8 mouse cellular contexts compared by ENCODE assay signal in genomic region chr9:44732921-44733530, GRCm38 (mm10). TPM values are rescaled to one million over a fixed set of nuclear protein-coding genes. Genes with fewer than 3 reads are reported as not detected.
DNase-seq lines count a peak whose midpoint lies in the region; ATAC-seq and TF ChIP-seq lines count a peak whose summit lies in the region.

No protein-coding gene starts in this region.

- H3K4me2 ChIP-seq in heart, embryonic 14.5 days (ENCODE audit: low read length), result peak overlapping the region; percentile 98
- H3K4me2 ChIP-seq in limb, embryonic 13.5 days (replicated peaks), result peak overlapping the region; percentile 97
- peak overlapping the region; percentile 99; the same call in 1 of the 2 replicates for H3K4me2 ChIP-seq in neural tube, embryonic 14.5 days (ENCODE audit: low read depth, low read length)

- TF ChIP-seq POLR2A in MEL (IDR thresholded peaks at IDR 0.05; ENCODE audit: control insufficient read depth in 1 of 2, insufficient read depth in 1 of 2, low read depth in 1 of 2, low read length in 2 of 2, poor library complexity in 1 of 2), result no peak

- H3K4me1 ChIP-seq in MEL (ENCODE audit: control insufficient read depth in 1 of 2, insufficient read depth in 2 of 2, low read length in 2 of 2), result peaks cover 11 to 17% of the 10 kb centered on the region in 2 experiments
- peaks cover 18 to 26% of the 10 kb centered on the region in 2 experiments for H3K4me1 ChIP-seq in heart, embryonic 14.5 days (ENCODE audit: control insufficient read depth in 2 of 2, insufficient read depth in 2 of 2, low read length in 2 of 2)
- H3K4me1 ChIP-seq in limb, embryonic 13.5 days, result peaks cover 47% of the 10 kb centered on the region
- peaks cover 13% of the 10 kb centered on the region; the same call in 1 of the 2 replicates for H3K4me1 ChIP-seq in neural tube, embryonic 14.5 days (ENCODE audit: control insufficient read depth, insufficient read depth, low read length)

- no peaks in the 10 kb centered on the region; a peak in 1 of 4 replicates for H3K27me3 ChIP-seq in MEL (ENCODE audit: control insufficient read depth in 1 of 2, insufficient read depth in 2 of 2, low read length in 2 of 2)
- no peaks in the 10 kb centered on the region for H3K27me3 ChIP-seq in heart, embryonic 14.5 days (ENCODE audit: control insufficient read depth, insufficient read depth, low read length)
- peaks cover 7% of the 10 kb centered on the region; the same call in 1 of the 2 replicates for H3K27me3 ChIP-seq in limb, embryonic 13.5 days
- H3K27me3 ChIP-seq in neural tube, embryonic 14.5 days (ENCODE audit: control insufficient read depth, insufficient read depth, low read length), result no peaks in the 10 kb centered on the region

- no peaks in the 10 kb centered on the region for H3K9me3 ChIP-seq in MEL (replicated peaks; ENCODE audit: insufficient read depth, low read length)
- no peaks in the 10 kb centered on the region for H3K9me3 ChIP-seq in heart, embryonic 14.5 days (ENCODE audit: control insufficient read depth, low read length)
- no peaks in the 10 kb centered on the region for H3K9me3 ChIP-seq in limb, embryonic 13.5 days
- H3K9me3 ChIP-seq in neural tube, embryonic 14.5 days (ENCODE audit: control insufficient read depth, low read length), result no peaks in the 10 kb centered on the region

- H3K27ac ChIP-seq in MEL (ENCODE audit: control insufficient read depth, low read depth, low read length), result peak overlapping the region; percentile 52
- H3K27ac ChIP-seq in heart, embryonic 14.5 days (replicated peaks in 1 of 2; ENCODE audit: control insufficient read depth in 1 of 2, insufficient read depth in 1 of 2, low read depth in 2 of 2, low read length in 2 of 2), result peak overlapping the region; percentile 35 to 77
- H3K27ac ChIP-seq in limb, embryonic 13.5 days, result peak overlapping the region; percentile 91
- no peak overlapping the region for H3K27ac ChIP-seq in neural tube, embryonic 14.5 days (ENCODE audit: low read depth, low read length)

- WGBS in heart, embryonic 14.5 days, result 55% methylated on average over 12 of the region's 12 CpGs
- 43% methylated on average over 12 of the region's 12 CpGs for WGBS in limb, embryonic 13.5 days
- 53% methylated on average over 12 of the region's 12 CpGs for WGBS in neural tube, embryonic 14.5 days

- TF ChIP-seq CTCF in MEL (IDR thresholded peaks at IDR 0.05 in 2 of 3, conservative IDR thresholded peaks at IDR 0.05 in 1 of 3; ENCODE audit: control insufficient read depth in 1 of 3, insufficient read depth in 1 of 3, low read depth in 2 of 3, low read length in 3 of 3, poor library complexity in 1 of 3, severe bottlenecking in 1 of 3), result no peak

- no peak for TF ChIP-seq RAD21 in MEL (IDR thresholded peaks at IDR 0.05; ENCODE audit: low read depth, low read length)

- H3K9ac ChIP-seq in MEL (ENCODE audit: control insufficient read depth, low read depth, low read length, poor library complexity, severe bottlenecking), result peak overlapping the region; percentile 54
- peak overlapping the region; percentile 71 for H3K9ac ChIP-seq in heart, embryonic 14.5 days (ENCODE audit: low read length)
- peak overlapping the region; percentile 84 for H3K9ac ChIP-seq in limb, embryonic 13.5 days
- peak overlapping the region; percentile 57; the same call in 1 of the 2 replicates for H3K9ac ChIP-seq in neural tube, embryonic 14.5 days (replicated peaks; ENCODE audit: low read depth, low read length)

- H3K4me3 ChIP-seq in MEL (ENCODE audit: control insufficient read depth in 1 of 2, insufficient read depth in 1 of 2, low read depth in 2 of 2, low read length in 2 of 2), result peak overlapping the region; percentile 41 to 57
- H3K4me3 ChIP-seq in heart, embryonic 14.5 days (ENCODE audit: control insufficient read depth in 1 of 2, insufficient read depth in 1 of 2, low read depth in 1 of 2, low read length in 2 of 2), result peak overlapping the region; percentile 68 to 82
- H3K4me3 ChIP-seq in limb, embryonic 13.5 days, result peak overlapping the region; percentile 74
- peak overlapping the region; percentile 53 for H3K4me3 ChIP-seq in neural tube, embryonic 14.5 days (ENCODE audit: low read depth, low read length)

- peak; percentile 26 for DNase-seq in 3T3-L1 (ENCODE audit: low read depth, low spot score)
- peak; percentile 61 for DNase-seq in MEL (ENCODE audit: low read depth, low spot score)
- DNase-seq in thymus, adult 18-20 months, result no peak

- TF ChIP-seq EP300 in MEL (IDR thresholded peaks at IDR 0.05; ENCODE audit: low read depth in 1 of 2, low read length in 2 of 2), result peak; percentile 16 to 51; a peak in 2 of 4 replicates

- peaks cover 0 to 11% of the 10 kb centered on the region in 2 experiments; a peak in 2 of 4 replicates for H3K36me3 ChIP-seq in MEL (ENCODE audit: control insufficient read depth in 1 of 2, insufficient read depth in 2 of 2, low read length in 2 of 2)
- H3K36me3 ChIP-seq in heart, embryonic 14.5 days (ENCODE audit: control insufficient read depth, insufficient read depth, low read length), result no peaks in the 10 kb centered on the region
- no peaks in the 10 kb centered on the region; the same call in 1 of the 2 replicates for H3K36me3 ChIP-seq in limb, embryonic 13.5 days
- H3K36me3 ChIP-seq in neural tube, embryonic 14.5 days (ENCODE audit: control insufficient read depth, insufficient read depth, low read length), result no peaks in the 10 kb centered on the region

- ATAC-seq in heart, embryonic 14.5 days (ENCODE audit: insufficient number of reproducible peaks, insufficient read depth, low FRiP score, low read depth), result no peak
- ATAC-seq in limb, embryonic 13.5 days (ENCODE audit: low FRiP score, low read depth), result no peak
- ATAC-seq in neural tube, embryonic 14.5 days (ENCODE audit: low read depth), result no peak
- ATAC-seq in erythroid progenitor cell, adult 5-6 weeks (replicated peaks; ENCODE audit: low FRiP score, poor library complexity, severe bottlenecking), result no peak
- no peak for ATAC-seq in activated CD4-positive, CD25-positive, alpha-beta regulatory T cell, adult 4 months

- no peaks in the 10 kb centered on the region for H3K79me2 ChIP-seq in MEL (ENCODE audit: control insufficient read depth, insufficient read depth, low read length, poor library complexity)

TF ChIP-seq in MEL, 35 proteins besides CTCF, POLR2A, EP300 and RAD21 (continues in another document):
- TF ChIP-seq TBP (IDR thresholded peaks at IDR 0.05; ENCODE audit: low read depth, low read length) (no peak), MAZ (IDR thresholded peaks at IDR 0.05; ENCODE audit: low read depth, low read length) (no peak; the same call in 1 of the 2 replicates)

RNA-seq across cellular contexts. Expression of gene Phldb1, which starts 2.0 kb away (rescaled TPM):
- total RNA-seq in MEL (2012; rRNA removed), result 13.0 and 13.8 TPM in 2 replicates
- polyA plus RNA-seq in MEL (2012; ENCODE audit: insufficient read depth in 1 of 2, insufficient read length in 2 of 2, low read depth in 1 of 2, low replicate concordance in 2 of 2, missing spikeins in 1 of 2), result 10 to 100 TPM in 1 of 2 experiments, not detected in 1; 23.0 TPM
- polyA plus RNA-seq in heart, embryonic 14.5 days (2014; fragmentation: Nextera tagmentation; extraction: Ambion mirVana), result 23.2 and 25.4 TPM in 2 replicates
- 45.3 and 46.1 TPM in 2 replicates for polyA plus RNA-seq in limb, embryonic 13.5 days (2015; fragmentation: Nextera tagmentation; extraction: Ambion mirVana)
- polyA plus RNA-seq in neural tube, embryonic 14.5 days (2014; fragmentation: Nextera tagmentation; extraction: Ambion mirVana), result 38.8 and 45.5 TPM in 2 replicates
- 3.8 TPM in 1 of 2 replicates, not detected in the other for total RNA-seq in erythroid progenitor cell, adult 5-6 weeks (2015; ENCODE audit: low replicate concordance)
- total RNA-seq in erythroid progenitor cell, adult 5-6 weeks (2017; ENCODE audit: low replicate concordance), result 0.26 and 4.4 TPM in 2 replicates
- under 1 TPM in 1 of 2 experiments, not detected in 1; 0.30 TPM for polyA plus RNA-seq in activated CD4-positive, CD25-positive, alpha-beta regulatory T cell, adult 4 months (2017; shearing (Covaris generic))

RNA-seq across cellular contexts. Expression of gene Arcn1, which starts 34.6 kb away (rescaled TPM):
- 118 and 124 TPM in 2 replicates for total RNA-seq in MEL (2012; rRNA removed)
- polyA plus RNA-seq in MEL (2012; ENCODE audit: insufficient read depth in 1 of 2, insufficient read length in 2 of 2, low read depth in 1 of 2, low replicate concordance in 2 of 2, missing spikeins in 1 of 2), result 100 to 1,000 TPM; 145 to 273 TPM
- 126 and 131 TPM in 2 replicates for polyA plus RNA-seq in heart, embryonic 14.5 days (2014; fragmentation: Nextera tagmentation; extraction: Ambion mirVana)
- 207 and 225 TPM in 2 replicates for polyA plus RNA-seq in limb, embryonic 13.5 days (2015; fragmentation: Nextera tagmentation; extraction: Ambion mirVana)
- polyA plus RNA-seq in neural tube, embryonic 14.5 days (2014; fragmentation: Nextera tagmentation; extraction: Ambion mirVana), result 153 and 177 TPM in 2 replicates
- 64.6 and 68.1 TPM in 2 replicates for total RNA-seq in erythroid progenitor cell, adult 5-6 weeks (2015; ENCODE audit: low replicate concordance)
- 58.0 and 97.5 TPM in 2 replicates for total RNA-seq in erythroid progenitor cell, adult 5-6 weeks (2017; ENCODE audit: low replicate concordance)
- 10 to 100 TPM; 83.9 to 84.2 TPM for polyA plus RNA-seq in activated CD4-positive, CD25-positive, alpha-beta regulatory T cell, adult 4 months (2017; shearing (Covaris generic))

RNA-seq across cellular contexts. Expression of gene Ift46, which starts 34.7 kb away (rescaled TPM):
- total RNA-seq in MEL (2012; rRNA removed), result 30.2 and 31.8 TPM in 2 replicates
- polyA plus RNA-seq in MEL (2012; ENCODE audit: insufficient read depth in 1 of 2, insufficient read length in 2 of 2, low read depth in 1 of 2, low replicate concordance in 2 of 2, missing spikeins in 1 of 2), result 10 to 100 TPM in 1 of 2 experiments, not detected in 1; 51.9 TPM
- polyA plus RNA-seq in heart, embryonic 14.5 days (2014; fragmentation: Nextera tagmentation; extraction: Ambion mirVana), result 67.7 and 73.8 TPM in 2 replicates
- 146 and 152 TPM in 2 replicates for polyA plus RNA-seq in limb, embryonic 13.5 days (2015; fragmentation: Nextera tagmentation; extraction: Ambion mirVana)
- polyA plus RNA-seq in neural tube, embryonic 14.5 days (2014; fragmentation: Nextera tagmentation; extraction: Ambion mirVana), result 160 and 170 TPM in 2 replicates
- 15.1 and 18.4 TPM in 2 replicates for total RNA-seq in erythroid progenitor cell, adult 5-6 weeks (2015; ENCODE audit: low replicate concordance)
- total RNA-seq in erythroid progenitor cell, adult 5-6 weeks (2017; ENCODE audit: low replicate concordance), result 4.7 and 18.2 TPM in 2 replicates
- polyA plus RNA-seq in activated CD4-positive, CD25-positive, alpha-beta regulatory T cell, adult 4 months (2017; shearing (Covaris generic)), result 10 to 100 TPM; 62.3 to 65.5 TPM

RNA-seq across cellular contexts. Expression of gene Treh, which starts 60.0 kb away (rescaled TPM):
- not detected in 2 replicates for total RNA-seq in MEL (2012; rRNA removed)
- polyA plus RNA-seq in MEL (2012; ENCODE audit: insufficient read depth in 1 of 2, insufficient read length in 2 of 2, low read depth in 1 of 2, low replicate concordance in 2 of 2, missing spikeins in 1 of 2), result not detected
- not detected in 2 replicates for polyA plus RNA-seq in heart, embryonic 14.5 days (2014; fragmentation: Nextera tagmentation; extraction: Ambion mirVana)
- polyA plus RNA-seq in limb, embryonic 13.5 days (2015; fragmentation: Nextera tagmentation; extraction: Ambion mirVana), result not detected in 2 replicates
- polyA plus RNA-seq in neural tube, embryonic 14.5 days (2014; fragmentation: Nextera tagmentation; extraction: Ambion mirVana), result not detected in 2 replicates
- not detected in 2 replicates for total RNA-seq in erythroid progenitor cell, adult 5-6 weeks (2015; ENCODE audit: low replicate concordance)
- not detected in 2 replicates for total RNA-seq in erythroid progenitor cell, adult 5-6 weeks (2017; ENCODE audit: low replicate concordance)
- polyA plus RNA-seq in activated CD4-positive, CD25-positive, alpha-beta regulatory T cell, adult 4 months (2017; shearing (Covaris generic)), result not detected

Comparison
In these comparisons a context has a peak if more than half of its experiments do, and no peak if none do; other contexts are left out.
1. DNase-seq: peak in 3T3-L1 (single experiment) and MEL (single experiment); none in thymus, adult 18-20 months (0 of 2).
2. RNA of gene Phldb1, which starts 2.0 kb away (polyA plus RNA-seq): 45.3 to 46.1 TPM in limb, embryonic 13.5 days, 38.8 to 45.5 TPM in neural tube, embryonic 14.5 days, 23.2 to 25.4 TPM in heart, embryonic 14.5 days and 23.0 TPM in MEL; 0.30 TPM in activated CD4-positive, CD25-positive, alpha-beta regulatory T cell, adult 4 months; every median in the first group is over 4 times any median in the second.
3. Peak in every context shown above with its lines, with median percentiles within 50 percentile points of each other: H3K4me3 ChIP-seq, H3K9ac ChIP-seq and H3K4me2 ChIP-seq.